Mouse (Mus musculus) hindbrain, postnatal 0 days (tissue): ENCODE results near the gene Vhl. TPM values are rescaled to one million over a fixed set of nuclear protein-coding genes. Genes with fewer than 3 reads are reported as not detected.

Experiments used
- ATAC-seq: fragments of 200-750 bp; cut with Nextera tagmentation; 2 replicates; pipeline ENCODE4 v1.8.0; 2017; ENCODE audit warnings: mild to moderate bottlenecking, moderate TSS enrichment, moderate library complexity
- DNase-seq: peaks from one replicate; pipeline ENCODE4 v3.0.0-alpha.2; 2015; ENCODE audit warnings: low spot score
- H3K27ac ChIP-seq: fragments of 300-500 bp; sonication (generic); 2 replicates; pipeline ENCODE4 v1.5.1; 2014; ENCODE audit warnings: mild to moderate bottlenecking
- H3K27me3 ChIP-seq: fragments of 300-500 bp; sonication (generic); 2 replicates; pipeline ENCODE4 v1.6.1; 2014; ENCODE audit warnings: low read length, mixed read lengths; ENCODE audit not compliant: insufficient read depth
- H3K36me3 ChIP-seq: fragments of 300-500 bp; sonication (generic); 2 replicates; pipeline ENCODE4 v1.6.1; 2014; ENCODE audit warnings: low read length, mixed read lengths; ENCODE audit not compliant: insufficient read depth
- H3K4me1 ChIP-seq: fragments of 300-500 bp; sonication (generic); 2 replicates; pipeline ENCODE4 v1.6.1; 2014; ENCODE audit warnings: antibody characterized with exemption, low read length, mixed read lengths; ENCODE audit not compliant: insufficient read depth
- H3K4me2 ChIP-seq: fragments of 300-500 bp; sonication (generic); 2 replicates; pipeline ENCODE4 v1.6.1; 2014; ENCODE audit warnings: low read depth, mild to moderate bottlenecking, low read length, moderate library complexity, mixed read lengths
- H3K4me3 ChIP-seq: fragments of 300-500 bp; sonication (generic); 2 replicates; pipeline ENCODE4 v1.5.1; 2014; ENCODE audit warnings: low read length
- H3K9ac ChIP-seq: fragments of 300-500 bp; sonication (generic); replicated peaks from 2 replicates; pipeline ENCODE4 v1.6.1; 2014; ENCODE audit warnings: mild to moderate bottlenecking, low read length, moderate library complexity, mixed read lengths
- H3K9me3 ChIP-seq: fragments of 300-500 bp; sonication (generic); 2 replicates; pipeline ENCODE4 v1.6.1; 2016; ENCODE audit warnings: low read length, mixed read lengths
- CTCF ChIP-seq: IDR thresholded peaks from 2 replicates; pipeline ENCODE4 v1.5.1; 2016; ENCODE audit warnings: antibody characterized with exemption, control low read depth, low read depth
- WGBS: fragments of 180-500 bp; shearing (Covaris S2); extraction: QIAGEN DNeasy Blood & Tissue Kit; methylation state at CpG from one replicate; pipeline ENCODE4 v1.1.7; 2014; 5-methylcytosine and 5-hydroxymethylcytosine counted together
- polyA plus RNA-seq: library from polyadenylated mRNA; unstranded; fragments of >200 nt; fragmentation: Nextera tagmentation; extraction: Ambion mirVana; gene quantifications from 2 replicates; pipeline ENCODE4 v1.2.1, GENCODE M21; 2015
- total RNA-seq: library from RNA; depleted of rRNA; stranded (reverse); fragments of >200 nt; gene quantifications from 2 replicates; pipeline ENCODE4 v1.2.3, GENCODE M21; 2014

The Vhl gene
- total and polyA plus RNA-seq, 2 experiments from 2014 or later: 66.8 to 95.9 TPM

DNA sequence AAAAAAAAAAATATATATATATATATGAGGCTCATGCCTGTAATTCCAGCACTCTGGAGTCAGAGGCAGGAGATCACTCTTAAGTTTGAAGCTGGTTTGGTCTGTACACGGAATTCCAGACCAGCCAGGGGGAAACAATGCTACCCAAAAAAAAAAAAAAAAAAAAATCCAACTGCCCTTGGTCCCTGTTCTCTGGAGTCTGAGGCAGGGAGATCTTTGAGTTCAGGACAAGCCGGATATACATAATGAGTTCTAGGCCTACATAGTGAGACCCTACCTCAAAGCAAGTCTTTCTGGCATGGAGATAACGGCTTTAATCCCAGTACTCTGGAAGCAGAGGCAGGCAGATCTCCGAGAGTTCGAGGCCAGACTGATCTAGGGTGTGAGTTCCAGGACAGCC is 373 bp upstream of the Vhl start:
- Histone ChIP-seq H3K9ac (peak overlapping the region; percentile 64), H3K4me3 (peak overlapping the region; percentile 64), H3K4me1 (peaks cover 4% of the 10 kb centered on the region; the same call in 1 of the 2 replicates), H3K9me3 (no peaks in the 10 kb centered on the region), H3K27ac (no peak overlapping the region), H3K27me3 (no peaks in the 10 kb centered on the region), H3K36me3 (peaks cover 8% of the 10 kb centered on the region; the same call in 1 of the 2 replicates), H3K4me2 (peak overlapping the region; percentile 84)
- TF ChIP-seq CTCF: no peak
- no peak for ATAC-seq
- 67% methylated on average over 5 of the region's 5 CpGs for WGBS
- no peak for DNase-seq

DNA sequence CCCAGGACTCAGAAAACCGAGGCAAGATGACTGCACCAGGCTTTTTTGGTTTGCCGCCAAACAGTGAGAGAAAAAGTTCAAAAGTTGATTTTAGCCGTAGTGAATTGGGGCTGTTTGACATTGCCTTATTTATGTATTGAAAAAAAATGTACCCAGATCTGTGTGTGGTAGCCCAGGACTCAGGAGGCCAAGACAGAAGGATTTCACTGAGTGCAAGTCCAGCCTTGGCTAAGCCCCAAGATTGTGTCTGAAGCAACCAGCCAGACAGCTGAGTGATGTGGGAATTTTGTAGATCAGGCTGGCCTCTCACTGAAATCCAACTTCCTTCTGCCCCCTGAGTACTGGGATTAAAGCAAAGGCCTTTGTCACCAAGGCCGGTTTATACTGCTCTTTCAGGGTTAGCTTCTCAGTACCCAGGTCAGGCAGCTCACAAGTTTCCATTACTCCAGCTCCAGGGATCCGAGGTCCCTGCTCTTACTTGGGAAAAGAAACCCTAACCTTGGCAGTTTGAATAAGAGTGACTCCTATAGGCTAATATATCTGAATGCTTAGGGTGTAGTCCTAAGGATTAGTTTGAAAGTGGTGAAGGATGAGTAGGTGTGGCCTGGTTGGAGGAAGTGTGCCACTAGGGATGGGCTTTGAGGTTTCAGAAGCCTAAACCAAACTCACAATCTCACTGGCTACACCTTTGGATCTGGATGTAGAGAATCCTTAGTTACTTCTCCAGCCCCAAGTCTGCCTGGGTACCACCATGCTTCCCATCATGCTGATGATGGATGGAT is 1.4 kb downstream of the Vhl start:
- H3K36me3 ChIP-seq: peaks cover 22% of the 10 kb centered on the region
- H3K4me2 ChIP-seq: peak overlapping the region; percentile 84
- H3K27ac ChIP-seq: peak overlapping the region; percentile 89; the same call in 1 of the 2 replicates
- 32% methylated on average over 5 of the region's 5 CpGs for WGBS
- no peak for TF ChIP-seq CTCF
- H3K27me3 ChIP-seq: no peaks in the 10 kb centered on the region
- peaks cover 4% of the 10 kb centered on the region; the same call in 1 of the 2 replicates for H3K4me1 ChIP-seq
- no peaks in the 10 kb centered on the region for H3K9me3 ChIP-seq
- DNase-seq: peak; percentile 53
- peak overlapping the region; percentile 64 for H3K4me3 ChIP-seq
- ATAC-seq: peak; percentile 14; the same call in 1 of the 2 replicates
- H3K9ac ChIP-seq: peak overlapping the region; percentile 64

GRCm38 (mm10) chr6:113630322-113630721 is 6.6 kb downstream of the Vhl start:
- DNase-seq (no peak), ATAC-seq (no peak)
- Histone ChIP-seq H3K27me3 (no peaks in the 10 kb centered on the region), H3K4me1 (peaks cover under 1% of the 10 kb centered on the region; the same call in 1 of the 2 replicates), H3K9ac (no peak overlapping the region), H3K4me3 (no peak overlapping the region), H3K27ac (no peak overlapping the region), H3K9me3 (no peaks in the 10 kb centered on the region), H3K36me3 (peaks cover 41% of the 10 kb centered on the region), H3K4me2 (no peak overlapping the region)
- 86% methylated on average over 5 of the region's 5 CpGs for WGBS
- no peak for TF ChIP-seq CTCF

GRCm38 (mm10) chr6:113632863-113633262 is 9.1 kb downstream of the Vhl start:
- H3K4me2 ChIP-seq: no peak overlapping the region
- H3K36me3 ChIP-seq: peaks cover 38% of the 10 kb centered on the region
- no peak overlapping the region for H3K9ac ChIP-seq
- H3K4me3 ChIP-seq: no peak overlapping the region
- H3K27me3 ChIP-seq: no peaks in the 10 kb centered on the region
- no peak overlapping the region for H3K27ac ChIP-seq
- no peak for DNase-seq
- H3K9me3 ChIP-seq: no peaks in the 10 kb centered on the region
- no peak for TF ChIP-seq CTCF
- ATAC-seq: peak; percentile 58; the same call in 1 of the 2 replicates
- H3K4me1 ChIP-seq: no peaks in the 10 kb centered on the region
- 89% methylated on average over 4 of the region's 4 CpGs for WGBS

DNA sequence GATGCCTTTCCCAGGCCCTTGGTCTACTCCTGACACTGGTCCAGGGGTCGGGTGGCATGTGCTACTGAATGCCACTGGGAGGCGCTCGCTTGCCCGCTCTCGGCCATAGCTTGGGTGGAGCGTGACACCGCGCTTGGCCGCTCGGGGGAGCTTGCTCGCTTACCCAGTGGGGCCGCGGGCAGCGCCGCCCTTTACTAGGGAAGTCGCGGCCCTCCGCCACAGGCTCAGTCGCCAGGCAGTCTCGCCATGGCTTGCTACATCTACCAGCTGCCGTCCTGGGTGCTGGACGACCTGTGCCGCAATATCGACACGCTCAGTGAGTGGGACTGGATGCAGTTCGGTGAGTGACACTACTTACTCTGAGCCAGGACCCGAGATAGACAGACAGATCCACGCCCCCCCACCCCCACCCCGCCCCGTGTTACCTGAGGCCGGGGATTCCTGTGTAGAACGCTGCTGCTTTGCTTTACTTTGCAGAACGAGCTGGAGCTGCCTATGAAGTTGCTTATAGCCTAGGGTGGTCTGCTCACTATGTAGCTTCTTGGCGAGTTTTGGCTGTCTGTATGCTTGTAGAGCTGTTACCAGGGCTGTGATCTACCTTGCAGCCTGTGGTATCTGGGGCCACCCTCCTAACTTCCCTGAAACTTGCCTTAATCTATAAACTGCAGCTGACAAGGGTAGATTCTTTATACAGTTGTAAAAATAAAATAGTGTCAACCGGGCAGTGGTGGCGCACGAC is 14.7 kb downstream of the Vhl start, which contains the start of gene Irak2:
Gene Irak2 (plus strand): TSS at position 166 of the 739 bp plus-strand sequence.
- peak; percentile 98 for TF ChIP-seq CTCF
- Histone ChIP-seq H3K4me3 (peak within 1 kb of the TSS; percentile 44), H3K27me3 (no peaks in the 10 kb centered on the region), H3K36me3 (no peaks in the 10 kb centered on the region), H3K9me3 (no peaks in the 10 kb centered on the region), H3K9ac (peak within 1 kb of the TSS; percentile 56), H3K27ac (no peak within 1 kb of the TSS), H3K4me2 (peak within 1 kb of the TSS; percentile 70), H3K4me1 (no peaks in the 10 kb centered on the region)
- ATAC-seq (peak; percentile 96), DNase-seq (peak; percentile 95)
- 8% methylated on average over 37 of the region's 37 CpGs for WGBS

DNA sequence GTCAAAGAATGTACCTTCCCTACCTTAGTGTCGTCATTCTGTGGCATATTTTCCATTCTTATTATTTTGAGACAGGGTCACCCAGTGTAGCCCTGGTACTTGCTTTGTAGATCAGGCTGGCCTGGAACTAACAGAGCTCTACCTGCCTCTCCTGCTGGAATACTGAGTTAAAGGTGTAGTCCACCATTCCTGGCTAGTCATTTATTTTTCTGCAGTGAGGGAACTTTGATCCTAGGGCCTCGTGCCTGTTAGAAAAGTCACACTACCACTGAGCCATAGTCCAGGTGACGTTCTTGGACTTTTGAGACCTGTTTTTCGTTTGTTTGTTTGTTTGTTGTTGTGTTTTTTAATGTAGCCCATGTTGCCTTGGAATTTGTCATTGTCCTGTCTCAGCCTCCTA is 15.4 kb downstream of the Vhl start:
- TF ChIP-seq CTCF: no peak
- no peak for ATAC-seq
- WGBS: 83% methylated on average over 4 of the region's 4 CpGs
- no peak overlapping the region for H3K27ac ChIP-seq
- H3K36me3 ChIP-seq: no peaks in the 10 kb centered on the region
- no peaks in the 10 kb centered on the region for H3K4me1 ChIP-seq
- H3K27me3 ChIP-seq: no peaks in the 10 kb centered on the region
- no peak for DNase-seq
- H3K9me3 ChIP-seq: no peaks in the 10 kb centered on the region
- H3K9ac ChIP-seq: no peak overlapping the region
- H3K4me2 ChIP-seq: no peak overlapping the region; the same call in 1 of the 2 replicates
- H3K4me3 ChIP-seq: no peak overlapping the region
